Mouse (Mus musculus) erythroid progenitor cell, adult 5-6 weeks (primary cell): ENCODE results near the gene Upp2. TPM values are rescaled to one million over a fixed set of nuclear protein-coding genes. Genes with fewer than 3 reads are reported as not detected.

ENCODE experiments used
- ATAC-seq: replicated peaks from 2 replicates; pipeline ENCODE4 v1.8.0; 2016; ENCODE audit warnings: moderate number of reproducible peaks, mild to moderate bottlenecking, moderate TSS enrichment, inconsistent platforms; ENCODE audit not compliant: poor library complexity, low FRiP score, severe bottlenecking
- total RNA-seq, 2 experiments: library from RNA; stranded (forward) in 1 of 2; stranded (reverse) in 1 of 2; fragments of 150-400 nt in 1 of 2; fragments of 186-747, 209-891 nt in 1 of 2; gene quantifications; 2 replicates each; pipeline versions ENCODE4 v1.2.3 to v1.2.4; 2015 to 2017; ENCODE audit warnings: low replicate concordance in 2 of 2

The Upp2 gene
- total RNA-seq, 2 experiments from 2014 or later: not detected

DNA sequence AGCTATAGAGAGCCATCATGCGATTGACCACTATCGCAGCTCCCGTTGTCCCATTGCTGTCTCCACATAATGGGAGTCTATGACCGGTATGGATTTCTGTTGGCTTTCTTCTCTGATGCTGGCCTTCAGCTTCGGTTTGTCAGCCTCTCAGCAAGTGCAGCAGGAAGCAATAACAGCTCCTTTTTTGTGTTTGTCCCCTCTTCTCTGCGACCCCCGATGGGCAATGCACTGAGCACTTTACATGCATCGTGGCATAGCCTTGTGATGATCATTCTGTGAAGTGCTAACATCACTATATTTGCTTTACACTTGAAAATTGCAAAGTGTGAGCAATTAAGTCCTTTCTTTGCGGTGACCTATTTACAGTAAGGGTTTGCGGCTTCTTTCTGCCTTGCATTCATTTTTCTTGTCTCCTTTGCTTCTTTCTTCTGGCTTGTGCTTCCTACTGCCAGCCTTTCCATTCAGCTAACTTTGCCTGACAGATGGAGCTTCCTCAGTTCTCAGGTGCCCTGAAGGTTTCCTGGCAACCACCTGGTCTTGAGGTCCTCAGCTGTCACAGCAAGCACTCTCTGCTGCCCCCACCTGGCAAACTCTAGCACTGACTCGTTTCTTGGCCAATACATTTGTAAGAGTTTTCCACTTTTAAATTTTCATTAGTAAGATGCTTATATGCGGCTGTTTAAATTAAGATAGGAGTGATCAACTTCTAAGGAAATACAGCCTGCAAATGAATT lies 98.2 kb downstream of the Upp2 start:
- no peak for ATAC-seq

GRCm38 (mm10) chr2:58667298-58667697 lies 100.2 kb downstream of the Upp2 start:
- no peak for ATAC-seq

DNA sequence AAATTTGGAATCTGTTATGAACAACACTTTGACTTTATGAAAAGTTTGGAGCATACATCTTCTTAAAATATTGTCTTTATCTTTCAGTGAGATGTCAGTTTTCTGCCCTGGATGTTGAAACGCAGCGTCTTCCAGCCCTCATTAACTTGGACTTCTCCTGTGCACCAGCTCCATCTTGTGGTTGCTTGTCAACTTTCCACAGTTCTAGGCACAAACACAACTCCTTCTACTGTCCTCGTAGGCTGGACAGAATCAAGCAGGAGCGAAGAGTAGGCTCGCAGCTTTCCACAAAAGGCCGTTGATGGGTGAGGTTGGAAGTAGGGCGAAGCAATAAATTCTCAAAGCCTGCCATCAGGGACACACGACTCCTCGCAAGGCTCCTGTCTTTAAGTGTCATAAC lies 100.9 kb downstream of the Upp2 start:
- ATAC-seq: no peak

DNA sequence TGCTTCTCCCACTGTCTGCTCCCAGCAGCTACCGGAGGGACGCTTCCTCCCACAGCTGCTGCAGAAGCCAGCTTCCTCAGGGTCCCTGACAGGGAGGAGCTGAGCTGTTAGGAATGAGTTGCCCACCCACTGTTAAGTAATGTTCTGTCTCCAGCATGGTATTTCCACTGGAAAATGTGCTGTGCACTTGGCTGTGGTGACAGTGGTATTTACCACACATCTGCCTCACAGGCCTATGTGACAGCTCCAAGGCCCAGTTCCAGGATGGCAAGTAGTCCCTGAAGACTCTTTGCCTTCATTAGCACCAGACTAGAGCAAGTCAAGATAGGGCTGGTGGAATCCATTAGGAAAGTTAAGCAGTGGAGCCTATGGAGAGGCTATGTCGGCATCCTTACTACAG lies 102.0 kb downstream of the Upp2 start:
- no peak for ATAC-seq

DNA sequence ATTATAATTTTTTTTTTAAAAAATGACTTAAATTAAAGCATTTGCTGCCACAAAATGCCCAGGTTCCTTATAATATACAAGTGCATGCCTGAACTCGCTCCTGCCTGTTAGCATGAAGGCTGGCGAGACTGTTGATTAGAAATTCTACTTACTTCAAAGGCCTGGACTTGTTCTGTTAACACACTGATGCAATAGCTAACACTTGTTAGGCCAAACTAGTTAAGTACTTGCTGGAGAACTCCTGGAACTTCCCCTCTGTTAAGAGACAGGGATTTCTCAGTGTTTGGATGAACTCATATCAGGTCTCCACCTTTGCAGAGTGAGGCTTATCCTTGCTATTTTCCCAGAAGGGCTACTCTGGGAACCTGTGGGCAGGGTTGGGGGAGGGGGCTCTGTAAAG lies 105.4 kb downstream of the Upp2 start:
- no peak for ATAC-seq

DNA sequence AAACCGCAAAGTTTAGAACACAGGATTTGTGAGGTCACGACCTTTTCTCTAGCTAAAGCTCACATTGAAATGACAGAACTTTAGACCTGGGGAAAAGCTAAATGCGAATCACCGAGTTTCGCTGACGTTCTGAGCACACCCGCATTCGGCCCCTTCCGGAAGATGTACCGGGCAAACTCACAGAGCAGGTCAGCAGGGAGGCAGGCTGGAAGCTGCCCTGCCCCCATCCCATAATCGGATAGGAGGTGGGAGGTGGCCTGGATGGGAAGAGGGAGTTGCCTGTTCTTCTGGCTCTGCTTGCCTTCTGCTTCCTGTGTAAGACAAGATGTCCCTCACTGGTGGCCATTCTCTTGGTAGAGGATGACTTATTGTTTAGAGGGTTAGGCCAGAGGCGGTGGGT lies 112.9 kb downstream of the Upp2 start:
- ATAC-seq: no peak

- no peak for ATAC-seq
Observed at GRCm38 (mm10) chr2:58680794-58681193, 113.7 kb downstream of the Upp2 start.

DNA sequence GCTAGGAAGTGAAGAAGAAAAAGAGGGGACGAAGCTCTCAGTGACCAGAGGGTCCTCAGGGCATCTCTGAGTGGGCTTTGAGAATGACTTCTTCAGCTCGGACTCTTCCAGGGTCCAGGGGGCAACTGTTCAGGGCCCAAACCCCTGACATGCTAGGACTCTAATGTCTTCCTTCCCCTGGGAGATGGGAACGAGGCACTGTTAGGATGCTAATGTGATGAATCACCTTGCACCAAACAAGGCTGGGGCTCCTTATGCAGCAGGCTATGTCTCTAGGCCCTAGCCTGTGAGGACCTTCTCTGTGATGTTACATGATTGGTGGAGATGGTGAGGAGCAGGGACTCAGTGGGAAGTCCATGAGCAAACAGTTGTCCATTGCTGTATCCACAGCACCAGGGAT lies 114.3 kb downstream of the Upp2 start:
- ATAC-seq: no peak

DNA sequence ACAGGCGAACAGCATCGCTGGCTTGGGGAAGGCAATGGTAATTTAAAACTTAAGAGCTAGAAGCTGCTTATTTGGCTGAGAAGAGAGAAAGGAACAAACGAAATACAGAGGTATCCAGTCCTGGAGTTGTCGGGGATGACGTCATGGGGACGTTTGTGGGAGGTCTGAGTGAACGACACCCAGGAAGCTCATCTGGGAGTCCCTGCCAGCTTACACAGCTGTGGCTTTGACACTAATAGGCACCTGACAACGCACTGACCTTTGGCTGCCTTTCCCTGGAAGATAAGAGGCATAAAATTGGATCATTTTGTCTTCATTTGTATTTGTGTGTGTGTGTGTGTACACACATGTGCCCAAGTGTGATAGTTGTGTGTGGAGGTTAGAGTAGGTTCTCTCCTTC lies 130.4 kb downstream of the Upp2 start:
- no peak for ATAC-seq

- no peak for ATAC-seq
Observed at GRCm38 (mm10) chr2:58699931-58700330, 132.8 kb downstream of the Upp2 start.

DNA sequence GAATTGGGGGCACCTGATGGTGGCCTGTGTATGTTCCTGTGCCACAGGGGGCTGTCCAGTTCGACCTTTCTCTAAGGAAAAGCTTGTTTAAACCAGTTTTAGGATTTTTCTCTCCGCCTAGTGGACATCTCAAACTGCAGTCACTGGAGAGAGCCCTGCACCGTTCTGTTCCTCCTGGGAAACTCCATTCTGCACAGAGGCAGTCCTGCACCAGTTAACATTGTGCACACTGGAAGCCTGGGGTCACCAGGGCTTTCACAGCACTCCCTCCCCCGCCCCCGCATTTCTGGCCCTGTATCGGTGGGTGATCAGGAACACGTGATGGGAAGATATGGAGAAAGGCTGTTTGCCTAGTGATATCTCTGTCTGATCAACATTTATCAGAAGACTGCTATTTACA lies 133.3 kb downstream of the Upp2 start:
- ATAC-seq: no peak

DNA sequence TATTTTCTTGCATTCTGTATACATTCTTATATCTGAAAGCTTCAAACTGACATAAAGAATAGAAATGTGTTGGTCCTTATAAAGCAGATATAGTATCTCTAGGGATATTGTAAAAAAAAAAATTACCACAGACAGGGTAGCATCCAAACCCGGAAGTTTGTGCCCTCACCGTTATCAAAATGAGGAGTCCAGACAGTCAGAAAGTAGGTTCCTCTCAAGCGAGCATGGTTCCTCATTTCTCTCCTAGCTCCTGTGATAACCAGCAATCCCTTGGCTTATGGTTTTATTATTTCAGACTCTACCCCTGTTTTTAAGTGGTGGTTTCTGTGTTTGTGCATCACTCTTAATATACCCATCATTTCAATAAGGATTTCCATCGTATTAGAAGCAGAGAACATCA lies 134.5 kb downstream of the Upp2 start:
- no peak for ATAC-seq

DNA sequence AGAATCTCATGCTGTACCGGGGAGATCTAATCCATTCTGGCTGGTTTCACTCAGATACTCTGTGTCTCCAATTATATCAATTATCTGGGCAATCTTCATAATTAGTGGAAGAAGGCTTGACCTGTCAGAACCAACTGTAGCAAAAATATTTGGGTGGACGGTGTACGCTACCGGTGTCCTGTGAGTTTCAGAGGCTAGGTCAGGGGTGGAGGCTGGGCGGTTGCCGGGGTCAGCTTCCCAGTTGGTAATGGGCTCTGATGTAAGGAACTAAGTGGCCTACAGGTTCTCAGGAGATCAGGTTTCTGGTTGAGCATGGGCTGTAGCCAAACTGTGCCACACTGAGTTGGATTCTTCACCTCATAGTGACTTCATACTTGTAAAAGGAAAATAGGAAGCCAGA lies 136.1 kb downstream of the Upp2 start:
- ATAC-seq: no peak

- ATAC-seq: no peak
Observed at GRCm38 (mm10) chr2:58703646-58704045, 136.5 kb downstream of the Upp2 start.

GRCm38 (mm10) chr2:58704576-58704975 lies 137.5 kb downstream of the Upp2 start:
- ATAC-seq: no peak

GRCm38 (mm10) chr2:58707676-58708075 lies 140.6 kb downstream of the Upp2 start:
- no peak for ATAC-seq

DNA sequence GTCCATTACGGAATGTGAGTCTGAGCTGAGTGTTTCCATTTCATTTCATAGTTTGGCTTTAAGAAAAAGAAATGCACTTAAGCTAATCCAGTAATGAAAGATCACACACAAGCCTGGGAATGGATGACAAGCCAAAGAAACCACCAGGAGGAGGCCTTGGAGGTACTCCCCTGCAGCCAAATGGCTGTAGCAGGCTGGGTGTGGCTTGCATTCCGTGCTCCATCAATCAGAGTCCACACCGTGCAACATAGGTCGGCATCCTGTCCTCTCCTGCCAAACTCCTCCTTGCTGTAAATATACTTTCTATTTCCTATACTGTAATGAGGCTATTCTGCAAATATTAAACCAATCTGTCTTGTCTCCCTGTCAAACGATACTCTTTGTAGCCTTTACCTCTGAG lies 143.1 kb downstream of the Upp2 start:
- no peak for ATAC-seq

DNA sequence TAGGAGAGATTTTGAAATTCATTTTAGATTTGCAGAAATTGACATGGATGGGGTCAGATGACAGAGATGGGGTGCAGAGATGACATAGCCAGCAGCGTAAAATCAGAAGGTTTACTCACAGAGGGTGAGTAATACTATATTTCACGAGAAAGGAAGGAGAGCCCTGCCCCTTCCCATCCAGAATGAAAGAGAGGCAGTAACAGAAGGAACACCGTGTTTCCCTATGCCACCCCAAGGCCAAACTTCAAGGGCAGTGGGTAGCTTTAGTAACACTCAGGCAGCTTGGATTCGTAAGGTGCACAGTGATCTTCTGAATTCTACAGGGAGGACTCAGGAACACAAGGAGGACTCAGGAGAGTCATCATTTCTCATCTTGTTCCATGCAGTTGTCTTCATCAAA lies 144.0 kb downstream of the Upp2 start:
- no peak for ATAC-seq

GRCm38 (mm10) chr2:58711491-58711890 lies 144.4 kb downstream of the Upp2 start:
- no peak for ATAC-seq

GRCm38 (mm10) chr2:58711935-58712334 lies 144.8 kb downstream of the Upp2 start:
- no peak for ATAC-seq

GRCm38 (mm10) chr2:58717898-58718297 lies 150.8 kb downstream of the Upp2 start:
- ATAC-seq: no peak

DNA sequence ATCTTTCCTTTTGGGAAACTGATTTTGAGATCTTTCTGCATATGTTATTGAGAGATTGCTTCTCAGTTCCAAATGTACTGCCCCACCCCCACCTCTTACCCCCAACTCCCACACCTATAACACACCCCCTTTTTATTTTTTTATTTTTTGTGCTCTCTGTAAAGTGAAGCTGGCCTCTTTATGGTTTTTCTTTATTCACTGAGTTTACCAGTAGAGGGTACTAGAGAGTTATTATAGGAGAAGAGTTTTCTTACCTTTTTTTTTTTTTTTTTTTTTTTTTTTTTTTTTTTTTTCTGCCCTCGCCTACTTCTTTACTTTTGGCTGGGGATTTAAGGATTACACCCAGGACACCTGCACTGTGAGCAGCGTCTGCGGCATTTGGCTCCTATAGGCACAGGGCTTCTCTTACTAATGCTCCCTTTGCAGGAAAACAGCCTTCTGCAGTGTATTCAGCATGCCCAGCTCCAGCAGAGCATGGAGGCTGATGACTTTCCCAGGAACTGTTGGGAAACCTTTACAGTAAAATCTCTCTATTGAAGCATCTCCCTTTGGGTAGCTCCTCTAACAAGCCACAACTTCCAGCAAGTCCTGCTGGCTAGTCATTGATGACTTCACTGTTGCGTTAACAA lies 170.2 kb downstream of the Upp2 start:
- ATAC-seq: no peak
